Mouse (Mus musculus) hindbrain, embryonic 11.5 days (tissue): ENCODE data around the gene Hoxc4. TPM values are rescaled to one million over a fixed set of nuclear protein-coding genes. Genes with fewer than 3 reads are reported as not detected.
A peak's percentile ranks its signal among the peaks of the same experiment; 100 is the strongest.

ENCODE experiments used
- ATAC-seq: fragments of 200-750 bp; cut with Nextera tagmentation; 2 replicates; pipeline ENCODE4 v1.8.0; 2017; ENCODE audit warnings: mild to moderate bottlenecking, moderate TSS enrichment, moderate library complexity; ENCODE audit not compliant: low FRiP score
- DNase-seq: peaks from one replicate; pipeline ENCODE4 v3.0.0-alpha.2; 2015; ENCODE audit warnings: low spot score
- H3K27ac ChIP-seq: fragments of 300-500 bp; sonication (generic); 2 replicates; pipeline ENCODE4 v1.5.1; 2014; ENCODE audit warnings: mild to moderate bottlenecking, low read depth, low read length
- H3K27me3 ChIP-seq: fragments of 300-500 bp; sonication (generic); 2 replicates; pipeline ENCODE4 v1.6.1; 2014; ENCODE audit warnings: mild to moderate bottlenecking, low read length, moderate library complexity, mixed read lengths; ENCODE audit not compliant: control insufficient read depth, insufficient read depth
- H3K36me3 ChIP-seq: fragments of 300-500 bp; sonication (generic); 2 replicates; pipeline ENCODE4 v1.6.1; 2014; ENCODE audit warnings: mild to moderate bottlenecking, low read length, moderate library complexity, mixed read lengths; ENCODE audit not compliant: control insufficient read depth, insufficient read depth
- H3K4me1 ChIP-seq: fragments of 300-500 bp; sonication (generic); replicated peaks from 2 replicates; pipeline ENCODE4 v1.6.1; 2014; ENCODE audit warnings: low read length, mixed read lengths; ENCODE audit not compliant: control insufficient read depth, insufficient read depth
- H3K4me2 ChIP-seq: fragments of 300-500 bp; sonication (generic); replicated peaks from 2 replicates; pipeline ENCODE4 v1.6.1; 2014; ENCODE audit warnings: mild to moderate bottlenecking, low read depth, low read length
- H3K4me3 ChIP-seq: fragments of 300-500 bp; sonication (generic); 2 replicates; pipeline ENCODE4 v1.5.1; 2014; ENCODE audit warnings: low read depth, low read length
- H3K9ac ChIP-seq: fragments of 300-500 bp; sonication (generic); 2 replicates; pipeline ENCODE4 v1.6.1; 2014; ENCODE audit warnings: low read depth, low read length
- H3K9me3 ChIP-seq: fragments of 300-500 bp; sonication (generic); 2 replicates; pipeline ENCODE4 v1.6.1; 2016; ENCODE audit warnings: low read length; ENCODE audit not compliant: control insufficient read depth
- WGBS: fragments of 180-500 bp; shearing (Covaris S2); extraction: QIAGEN DNeasy Blood & Tissue Kit; methylation state at CpG from one replicate; pipeline ENCODE4 v1.1.7; 2014; 5-methylcytosine and 5-hydroxymethylcytosine counted together
- polyA plus RNA-seq: library from polyadenylated mRNA; unstranded; fragments of >200 nt; fragmentation: Nextera tagmentation; extraction: Ambion mirVana; gene quantifications from 2 replicates; pipeline ENCODE4 v1.2.1, GENCODE M21; 2014

Gene Hoxc4
- polyA plus RNA-seq, 1 experiment from 2014 or later, result 37.8 TPM

- peak overlapping the region; percentile 51 for H3K4me3 ChIP-seq
- peak; percentile 53 for DNase-seq
These were observed 16.8 kb downstream of the Hoxc4 start for GRCm38 (mm10) chr15:103035548-103035881.

GRCm38 (mm10) chr15:103037579-103037978 is 18.8 kb downstream of the Hoxc4 start:
- no peak for DNase-seq
- Histone ChIP-seq H3K36me3 (no peaks in the 10 kb centered on the region), H3K27me3 (peaks cover 95% of the 10 kb centered on the region), H3K4me2 (peak overlapping the region; percentile 49), H3K4me1 (no peaks in the 10 kb centered on the region; the same call in 1 of the 2 replicates), H3K9ac (peak overlapping the region; percentile 77), H3K9me3 (no peaks in the 10 kb centered on the region), H3K4me3 (peak overlapping the region; percentile 51), H3K27ac (peak overlapping the region; percentile 54; the same call in 1 of the 2 replicates)
- ATAC-seq, result no peak
- WGBS, result 23% methylated on average over 1 of the region's 1 CpGs

More at GRCm38 (mm10) chr15:103035548-103035881, 16.8 kb downstream of the Hoxc4 start:
- H3K27me3 ChIP-seq, result peaks cover 92% of the 10 kb centered on the region
- H3K36me3 ChIP-seq, result no peaks in the 10 kb centered on the region
- no peaks in the 10 kb centered on the region; the same call in 1 of the 2 replicates for H3K4me1 ChIP-seq
- peak overlapping the region; percentile 49 for H3K4me2 ChIP-seq
- no peaks in the 10 kb centered on the region for H3K9me3 ChIP-seq
- ATAC-seq, result peak; percentile 1; the same call in 1 of the 2 replicates
- peak overlapping the region; percentile 77 for H3K9ac ChIP-seq
- peak overlapping the region; percentile 91 for H3K27ac ChIP-seq
- 0% methylated on average over 14 of the region's 14 CpGs for WGBS

GRCm38 (mm10) chr15:103038701-103039480 is 20.2 kb downstream of the Hoxc4 start:
- Histone ChIP-seq H3K27me3 (peaks cover 95% of the 10 kb centered on the region), H3K4me3 (peak overlapping the region; percentile 51), H3K4me2 (peak overlapping the region; percentile 49), H3K36me3 (no peaks in the 10 kb centered on the region), H3K4me1 (no peaks in the 10 kb centered on the region), H3K9ac (peak overlapping the region; percentile 51), H3K9me3 (no peaks in the 10 kb centered on the region), H3K27ac (peak overlapping the region; percentile 73)
- peak; percentile 33; the same call in 1 of the 2 replicates for ATAC-seq
- no peak for DNase-seq
- 9% methylated on average over 10 of the region's 10 CpGs for WGBS

GRCm38 (mm10) chr15:103039609-103040008 is 20.9 kb downstream of the Hoxc4 start:
- Histone ChIP-seq H3K27ac (peak overlapping the region; percentile 73), H3K4me3 (peak overlapping the region; percentile 51), H3K4me2 (peak overlapping the region; percentile 49), H3K9me3 (no peaks in the 10 kb centered on the region), H3K9ac (peak overlapping the region; percentile 51), H3K27me3 (peaks cover 91% of the 10 kb centered on the region), H3K4me1 (no peaks in the 10 kb centered on the region), H3K36me3 (no peaks in the 10 kb centered on the region)
- DNase-seq (no peak), ATAC-seq (no peak)
- WGBS, result 6% methylated on average over 3 of the region's 3 CpGs

GRCm38 (mm10) chr15:103040601-103041000 is 21.9 kb downstream of the Hoxc4 start:
- peak overlapping the region; percentile 51 for H3K4me3 ChIP-seq
- H3K9ac ChIP-seq, result peak overlapping the region; percentile 72
- WGBS, result 2% methylated on average over 12 of the region's 12 CpGs
- peak overlapping the region; percentile 70 for H3K27ac ChIP-seq
- DNase-seq (no peak), ATAC-seq (no peak)
- no peaks in the 10 kb centered on the region for H3K36me3 ChIP-seq
- H3K27me3 ChIP-seq, result peaks cover 83% of the 10 kb centered on the region
- no peaks in the 10 kb centered on the region for H3K4me1 ChIP-seq
- H3K9me3 ChIP-seq, result no peaks in the 10 kb centered on the region
- peak overlapping the region; percentile 49 for H3K4me2 ChIP-seq

GRCm38 (mm10) chr15:103041613-103042012 is 22.9 kb downstream of the Hoxc4 start:
- Histone ChIP-seq H3K9me3 (no peaks in the 10 kb centered on the region), H3K36me3 (no peaks in the 10 kb centered on the region), H3K9ac (peak overlapping the region; percentile 72), H3K27me3 (peaks cover 76% of the 10 kb centered on the region), H3K27ac (peak overlapping the region; percentile 70; the same call in 1 of the 2 replicates), H3K4me2 (peak overlapping the region; percentile 49), H3K4me1 (no peaks in the 10 kb centered on the region), H3K4me3 (peak overlapping the region; percentile 51)
- no peak for ATAC-seq
- 19% methylated on average over 5 of the region's 5 CpGs for WGBS
- DNase-seq, result no peak

- H3K36me3 ChIP-seq, result no peaks in the 10 kb centered on the region
- ATAC-seq (no peak), DNase-seq (no peak)
- peak overlapping the region; percentile 49 for H3K4me2 ChIP-seq
- peak overlapping the region; percentile 72; the same call in 1 of the 2 replicates for H3K9ac ChIP-seq
- no peaks in the 10 kb centered on the region for H3K4me1 ChIP-seq
- H3K9me3 ChIP-seq, result no peaks in the 10 kb centered on the region
- peaks cover 71% of the 10 kb centered on the region for H3K27me3 ChIP-seq
- 0% methylated on average over 1 of the region's 1 CpGs for WGBS
- peak overlapping the region; percentile 62 for H3K27ac ChIP-seq
- H3K4me3 ChIP-seq, result peak overlapping the region; percentile 51; the same call in 1 of the 2 replicates
These were observed 23.5 kb downstream of the Hoxc4 start for GRCm38 (mm10) chr15:103042209-103042608.

GRCm38 (mm10) chr15:103051670-103052069 is 32.9 kb downstream of the Hoxc4 start:
- WGBS, result 82% methylated on average over 2 of the region's 2 CpGs
- peaks cover 39% of the 10 kb centered on the region for H3K27me3 ChIP-seq
- no peak overlapping the region for H3K9ac ChIP-seq
- H3K9me3 ChIP-seq, result no peaks in the 10 kb centered on the region
- no peaks in the 10 kb centered on the region for H3K36me3 ChIP-seq
- DNase-seq, result no peak
- H3K27ac ChIP-seq, result no peak overlapping the region
- no peaks in the 10 kb centered on the region for H3K4me1 ChIP-seq
- H3K4me2 ChIP-seq, result no peak overlapping the region
- ATAC-seq, result no peak
- H3K4me3 ChIP-seq, result no peak overlapping the region

- Histone ChIP-seq H3K27me3 (peaks cover 47% of the 10 kb centered on the region), H3K36me3 (no peaks in the 10 kb centered on the region), H3K9ac (no peak overlapping the region), H3K4me2 (no peak overlapping the region), H3K4me1 (no peaks in the 10 kb centered on the region), H3K27ac (no peak overlapping the region), H3K4me3 (no peak overlapping the region), H3K9me3 (no peaks in the 10 kb centered on the region)
- no peak for DNase-seq
- ATAC-seq, result no peak
These were observed 34.5 kb downstream of the Hoxc4 start for GRCm38 (mm10) chr15:103053210-103053609.
